Mouse (Mus musculus): ENCODE measurements at regions not wholly inside any gene's neighbourhood (a gene's known extent, or its start where the extent isn't known, plus 50 kb on each side); places are given as distances from the start of the nearest gene placed in this dataset.

- Histone ChIP-seq H3K27ac (ENCODE audit: insufficient read depth, low read depth) (no peak overlapping the region), H3K27me3 (replicated peaks) (peaks cover 25% of the 10 kb centered on the region), H3K79me2 (replicated peaks; ENCODE audit: control insufficient read depth, extremely low read depth, insufficient read depth, poor library complexity, severe bottlenecking) (no peaks in the 10 kb centered on the region), H3K4me1 (ENCODE audit: control insufficient read depth in 1 of 2, insufficient read depth in 2 of 2) (peaks cover 0 to 2% of the 10 kb centered on the region in 2 experiments; a peak in 1 of 4 replicates), H3K9ac (ENCODE audit: insufficient read depth, low read depth) (no peak overlapping the region), H3K4me2 (ENCODE audit: insufficient read depth, low read depth, poor library complexity, severe bottlenecking) (no peak overlapping the region), H3K36me3 (replicated peaks in 1 of 2; ENCODE audit: control insufficient read depth in 1 of 2, insufficient read depth in 1 of 2, low read length in 1 of 2) (no peaks in the 10 kb centered on the region), H3K4me3 (replicated peaks in 1 of 3; ENCODE audit: low read depth in 2 of 3, low read length in 2 of 3, poor library complexity in 1 of 3) (no peak overlapping the region), H3K9me3 (replicated peaks; ENCODE audit: low read length) (no peaks in the 10 kb centered on the region)
- TF ChIP-seq MYC (IDR thresholded peaks at IDR 0.05; ENCODE audit: low read depth, low read length) = no peak
- TF ChIP-seq SMC3 (IDR thresholded peaks at IDR 0.05; ENCODE audit: low read depth, low read length) = no peak
- no peak for TF ChIP-seq JUND (conservative IDR thresholded peaks at IDR 0.05; ENCODE audit: low read depth, low read length)
- no peak for TF ChIP-seq TBP (conservative IDR thresholded peaks at IDR 0.05; ENCODE audit: low read depth, low read length)
- no peak for TF ChIP-seq KAT2A (IDR thresholded peaks at IDR 0.05; ENCODE audit: insufficient replicate concordance, low read length)
- no peak for TF ChIP-seq ZMIZ1 (IDR thresholded peaks at IDR 0.05; ENCODE audit: low read depth, low read length)
- no peak for TF ChIP-seq MAX (IDR thresholded peaks at IDR 0.05; ENCODE audit: low read length)
- TF ChIP-seq GABPA (IDR thresholded peaks at IDR 0.05; ENCODE audit: insufficient replicate concordance, low read depth, low read length) = no peak
- dilution Hi-C loops (cut with MboI; ENCODE audit: extremely low pct_ligation_motif_present, extremely low pct_unique_long_range_greater_than_20kb, low sequenced_read_pairs) (no loop called here), in situ Hi-C loops (cut with MboI; ENCODE audit: low pct_ligation_motif_present, low pct_unique_long_range_greater_than_20kb, low sequenced_read_pairs) (no loop called here)
- DNase-seq (ENCODE audit: extremely low read depth) = no peak
These were observed 110.2 kb downstream of the Chst1 start for GRCm38 (mm10) chr2:92709668-92710067.

GRCm38 (mm10) chr2:92711122-92711777 lies 111.7 kb downstream of the Chst1 start:
- Histone ChIP-seq H3K36me3 (replicated peaks in 1 of 2; ENCODE audit: control insufficient read depth in 1 of 2, insufficient read depth in 1 of 2, low read length in 1 of 2) (no peaks in the 10 kb centered on the region), H3K9me3 (replicated peaks; ENCODE audit: low read length) (no peaks in the 10 kb centered on the region), H3K27ac (ENCODE audit: insufficient read depth, low read depth) (no peak overlapping the region), H3K4me1 (ENCODE audit: control insufficient read depth in 1 of 2, insufficient read depth in 2 of 2) (peaks cover 0 to 7% of the 10 kb centered on the region in 2 experiments; a peak in 1 of 4 replicates), H3K79me2 (replicated peaks; ENCODE audit: control insufficient read depth, extremely low read depth, insufficient read depth, poor library complexity, severe bottlenecking) (no peaks in the 10 kb centered on the region), H3K4me2 (ENCODE audit: insufficient read depth, low read depth, poor library complexity, severe bottlenecking) (no peak overlapping the region), H3K9ac (ENCODE audit: insufficient read depth, low read depth) (no peak overlapping the region), H3K27me3 (replicated peaks) (peaks cover 29% of the 10 kb centered on the region), H3K4me3 (replicated peaks in 1 of 3; ENCODE audit: low read depth in 2 of 3, low read length in 2 of 3, poor library complexity in 1 of 3) (no peak overlapping the region)
- in situ Hi-C loops (cut with MboI; ENCODE audit: low pct_ligation_motif_present, low pct_unique_long_range_greater_than_20kb, low sequenced_read_pairs) (no loop called here), dilution Hi-C loops (cut with MboI; ENCODE audit: extremely low pct_ligation_motif_present, extremely low pct_unique_long_range_greater_than_20kb, low sequenced_read_pairs) (no loop called here)
- DNase-seq (ENCODE audit: extremely low read depth) = no peak
- TF ChIP-seq GABPA (IDR thresholded peaks at IDR 0.05; ENCODE audit: insufficient replicate concordance, low read depth, low read length) (no peak), E2F4 (IDR thresholded peaks at IDR 0.05; ENCODE audit: insufficient replicate concordance, low read depth, low read length) (no peak), NELFE (IDR thresholded peaks at IDR 0.05; ENCODE audit: low read depth, low read length) (no peak), IRF4 (IDR thresholded peaks at IDR 0.05; ENCODE audit: low read depth, low read length) (no peak), MEF2A (IDR thresholded peaks at IDR 0.05; ENCODE audit: borderline replicate concordance, low read depth, low read length) (no peak), ETS1 (conservative IDR thresholded peaks at IDR 0.05; ENCODE audit: low read depth, low read length) (no peak), USF2 (conservative IDR thresholded peaks at IDR 0.05; ENCODE audit: low read depth, low read length) (no peak), ZC3H11A (IDR thresholded peaks at IDR 0.05; ENCODE audit: low read depth, low read length) (no peak), MAX (IDR thresholded peaks at IDR 0.05; ENCODE audit: low read length) (no peak), BHLHE40 (IDR thresholded peaks at IDR 0.05; ENCODE audit: low read depth, low read length) (no peak), RCOR1 (conservative IDR thresholded peaks at IDR 0.05; ENCODE audit: low read depth, low read length) (no peak), TBP (conservative IDR thresholded peaks at IDR 0.05; ENCODE audit: low read depth, low read length) (no peak), JUN (IDR thresholded peaks at IDR 0.05; ENCODE audit: insufficient read depth, low read depth, low read length) (no peak), CHD1 (IDR thresholded peaks at IDR 0.05; ENCODE audit: low read depth, low read length) (no peak), HCFC1 (IDR thresholded peaks at IDR 0.05; ENCODE audit: low read depth, low read length) (no peak)
